Mouse (Mus musculus): Measurements from ENCODE around the gene Tbx15. TPM values are rescaled to one million over a fixed set of nuclear protein-coding genes. Genes with fewer than 3 reads are reported as not detected.

Tbx15 gene
- polyA plus RNA-seq, 1 experiment = 4.2 TPM

GRCm38 (mm10) chr3:99257586-99258577 is 17.7 kb downstream of the Tbx15 start:
- no peak for TF ChIP-seq POLR2A (IDR thresholded peaks at IDR 0.05; ENCODE audit: borderline replicate concordance, extremely low read depth, insufficient read depth, insufficient read length, poor library complexity, severe bottlenecking)
- TF ChIP-seq CTCF (IDR thresholded peaks at IDR 0.05; ENCODE audit: borderline replicate concordance, extremely low read depth, insufficient read depth, insufficient read length) = no peak
- peak; percentile 33 for DNase-seq (ENCODE audit: low read depth)

GRCm38 (mm10) chr3:99259741-99260270 is 19.6 kb downstream of the Tbx15 start:
- TF ChIP-seq POLR2A (IDR thresholded peaks at IDR 0.05; ENCODE audit: borderline replicate concordance, extremely low read depth, insufficient read depth, insufficient read length, poor library complexity, severe bottlenecking) (no peak), CTCF (IDR thresholded peaks at IDR 0.05; ENCODE audit: borderline replicate concordance, extremely low read depth, insufficient read depth, insufficient read length) (no peak)
- peak; percentile 50 for DNase-seq (ENCODE audit: low read depth)

GRCm38 (mm10) chr3:99260395-99260794 is 20.2 kb downstream of the Tbx15 start:
- no peak for TF ChIP-seq POLR2A (IDR thresholded peaks at IDR 0.05; ENCODE audit: borderline replicate concordance, extremely low read depth, insufficient read depth, insufficient read length, poor library complexity, severe bottlenecking)
- TF ChIP-seq CTCF (IDR thresholded peaks at IDR 0.05; ENCODE audit: borderline replicate concordance, extremely low read depth, insufficient read depth, insufficient read length) = no peak
- DNase-seq (ENCODE audit: low read depth) = peak; percentile 42

GRCm38 (mm10) chr3:99261371-99261791 is 21.2 kb downstream of the Tbx15 start:
- DNase-seq (ENCODE audit: low read depth) = peak; percentile 36
- no peak for TF ChIP-seq POLR2A (IDR thresholded peaks at IDR 0.05; ENCODE audit: borderline replicate concordance, extremely low read depth, insufficient read depth, insufficient read length, poor library complexity, severe bottlenecking)
- no peak for TF ChIP-seq CTCF (IDR thresholded peaks at IDR 0.05; ENCODE audit: borderline replicate concordance, extremely low read depth, insufficient read depth, insufficient read length)

- no peak; the same call in 1 of the 2 replicates for TF ChIP-seq CTCF (IDR thresholded peaks at IDR 0.05; ENCODE audit: borderline replicate concordance, extremely low read depth, insufficient read depth, insufficient read length)
- no peak for TF ChIP-seq POLR2A (IDR thresholded peaks at IDR 0.05; ENCODE audit: borderline replicate concordance, extremely low read depth, insufficient read depth, insufficient read length, poor library complexity, severe bottlenecking)
These were observed 21.8 kb downstream of the Tbx15 start for GRCm38 (mm10) chr3:99261986-99262385.

GRCm38 (mm10) chr3:99263471-99263903 is 23.3 kb downstream of the Tbx15 start:
- TF ChIP-seq POLR2A (IDR thresholded peaks at IDR 0.05; ENCODE audit: borderline replicate concordance, extremely low read depth, insufficient read depth, insufficient read length, poor library complexity, severe bottlenecking) (no peak), CTCF (IDR thresholded peaks at IDR 0.05; ENCODE audit: borderline replicate concordance, extremely low read depth, insufficient read depth, insufficient read length) (no peak)
- peak; percentile 40 for DNase-seq (ENCODE audit: low read depth)

More at GRCm38 (mm10) chr3:99261986-99262385, 21.8 kb downstream of the Tbx15 start:
- DNase-seq (ENCODE audit: low read depth) = peak; percentile 22

- DNase-seq (ENCODE audit: low read depth) = peak; percentile 9
- no peak for TF ChIP-seq POLR2A (IDR thresholded peaks at IDR 0.05; ENCODE audit: borderline replicate concordance, extremely low read depth, insufficient read depth, insufficient read length, poor library complexity, severe bottlenecking)
- no peak for TF ChIP-seq CTCF (IDR thresholded peaks at IDR 0.05; ENCODE audit: borderline replicate concordance, extremely low read depth, insufficient read depth, insufficient read length)
These were observed 24.5 kb downstream of the Tbx15 start for GRCm38 (mm10) chr3:99264695-99265094.

- no peak for TF ChIP-seq CTCF (IDR thresholded peaks at IDR 0.05; ENCODE audit: borderline replicate concordance, extremely low read depth, insufficient read depth, insufficient read length)
- no peak for TF ChIP-seq POLR2A (IDR thresholded peaks at IDR 0.05; ENCODE audit: borderline replicate concordance, extremely low read depth, insufficient read depth, insufficient read length, poor library complexity, severe bottlenecking)
- DNase-seq (ENCODE audit: low read depth) = peak; percentile 20
These were observed 26.6 kb downstream of the Tbx15 start for GRCm38 (mm10) chr3:99266752-99267303.

- peak; percentile 55 for DNase-seq (ENCODE audit: low read depth)
- no peak for TF ChIP-seq POLR2A (IDR thresholded peaks at IDR 0.05; ENCODE audit: borderline replicate concordance, extremely low read depth, insufficient read depth, insufficient read length, poor library complexity, severe bottlenecking)
- TF ChIP-seq CTCF (IDR thresholded peaks at IDR 0.05; ENCODE audit: borderline replicate concordance, extremely low read depth, insufficient read depth, insufficient read length) = no peak
These were observed 37.9 kb downstream of the Tbx15 start for GRCm38 (mm10) chr3:99277973-99278580.

GRCm38 (mm10) chr3:99279718-99280117 is 39.5 kb downstream of the Tbx15 start:
- DNase-seq (ENCODE audit: low read depth) = no peak
- no peak for TF ChIP-seq POLR2A (IDR thresholded peaks at IDR 0.05; ENCODE audit: borderline replicate concordance, extremely low read depth, insufficient read depth, insufficient read length, poor library complexity, severe bottlenecking)
- no peak for TF ChIP-seq CTCF (IDR thresholded peaks at IDR 0.05; ENCODE audit: borderline replicate concordance, extremely low read depth, insufficient read depth, insufficient read length)

- DNase-seq (ENCODE audit: low read depth) = no peak
- TF ChIP-seq CTCF (IDR thresholded peaks at IDR 0.05; ENCODE audit: borderline replicate concordance, extremely low read depth, insufficient read depth, insufficient read length) (no peak), POLR2A (IDR thresholded peaks at IDR 0.05; ENCODE audit: borderline replicate concordance, extremely low read depth, insufficient read depth, insufficient read length, poor library complexity, severe bottlenecking) (no peak)
These were observed 41.3 kb downstream of the Tbx15 start for GRCm38 (mm10) chr3:99281453-99281852.

Data from brain, embryonic 14.5 days (tissue).